Mouse (Mus musculus) cerebellum, adult (tissue): ENCODE data around the gene Bbs9.

Experiments
- ATAC-seq: cut with Nextera tagmentation; 2 replicates; pipeline ENCODE4 v1.9.2; 2017; ENCODE audit warnings: mild to moderate bottlenecking, moderate library complexity, mixed read lengths; ENCODE audit not compliant: insufficient number of reproducible peaks, low FRiP score, low TSS enrichment

Gene Bbs9

DNA sequence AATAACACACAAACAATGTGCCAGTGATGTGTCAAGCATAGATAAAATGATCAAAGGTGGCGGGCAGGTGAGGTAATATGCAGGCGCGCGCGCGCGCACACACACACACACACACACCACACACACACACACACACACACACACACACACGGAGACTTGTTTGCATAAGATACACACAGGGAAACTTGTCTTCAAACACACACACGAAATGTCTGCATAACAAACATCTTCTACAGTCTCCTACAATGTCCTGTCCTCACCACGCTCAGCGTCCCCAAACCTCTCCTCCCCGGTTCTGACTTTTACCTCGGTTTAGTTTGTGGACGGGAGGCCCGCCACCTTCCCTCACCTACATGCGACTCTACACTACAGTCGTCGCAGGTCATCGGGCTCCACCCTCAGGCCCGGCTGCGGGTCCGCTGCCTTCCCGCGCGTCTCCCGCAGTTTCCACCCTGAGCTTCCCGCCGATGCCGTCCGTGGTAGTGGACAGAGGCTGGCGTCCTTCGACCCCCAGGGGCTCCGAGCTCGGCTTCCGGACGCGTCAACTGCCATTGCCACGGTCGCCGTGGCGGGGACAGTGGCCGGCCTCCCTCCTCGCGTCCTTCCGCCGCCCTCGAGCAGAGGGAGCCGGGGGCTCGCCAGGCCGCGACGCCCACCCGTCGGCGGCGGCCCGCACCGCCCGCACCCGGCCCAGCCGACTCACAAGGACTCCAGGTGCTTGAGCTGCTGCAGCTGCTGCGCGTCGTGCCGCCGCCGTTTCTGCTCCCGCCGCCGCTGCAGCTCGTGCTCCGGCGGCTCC is 7.9 kb upstream of the Bbs9 start:
- peak; percentile 54 for ATAC-seq

DNA sequence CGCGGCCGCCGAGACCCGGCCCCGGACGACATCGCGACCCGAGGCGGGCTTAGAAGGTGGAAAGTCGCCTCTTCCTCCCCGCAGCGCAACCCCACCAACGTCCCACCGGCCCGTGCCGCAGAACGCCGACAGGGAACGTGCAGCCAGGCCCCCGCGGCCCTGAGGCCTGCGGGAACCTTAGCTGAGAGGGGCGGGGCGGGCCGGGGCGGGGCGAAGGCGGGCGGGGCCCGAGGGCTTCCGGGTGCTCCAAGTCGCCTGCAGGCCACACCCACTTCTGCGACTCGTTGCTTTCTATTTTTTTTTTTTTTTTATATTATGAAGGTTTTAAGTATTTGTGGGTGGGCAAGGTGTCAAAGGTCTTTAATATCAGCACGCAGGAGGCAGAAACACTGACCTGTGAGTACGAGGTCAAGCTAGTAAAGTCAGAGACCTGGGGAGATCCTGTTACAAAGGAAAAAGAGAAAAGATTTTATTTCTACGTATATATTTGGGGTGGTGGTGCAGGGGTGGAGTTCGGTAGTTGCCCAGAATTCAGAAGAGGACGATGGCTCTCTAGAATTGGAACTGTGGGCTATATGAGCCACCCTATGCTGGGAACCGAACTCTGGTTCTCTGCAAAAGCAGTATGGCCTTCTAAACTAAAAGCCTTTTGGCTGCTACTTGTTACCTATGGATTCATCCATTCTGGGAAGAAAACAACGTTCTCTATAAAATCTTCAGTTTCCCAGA is 7.2 kb upstream of the Bbs9 start:
- ATAC-seq = peak; percentile 69

DNA sequence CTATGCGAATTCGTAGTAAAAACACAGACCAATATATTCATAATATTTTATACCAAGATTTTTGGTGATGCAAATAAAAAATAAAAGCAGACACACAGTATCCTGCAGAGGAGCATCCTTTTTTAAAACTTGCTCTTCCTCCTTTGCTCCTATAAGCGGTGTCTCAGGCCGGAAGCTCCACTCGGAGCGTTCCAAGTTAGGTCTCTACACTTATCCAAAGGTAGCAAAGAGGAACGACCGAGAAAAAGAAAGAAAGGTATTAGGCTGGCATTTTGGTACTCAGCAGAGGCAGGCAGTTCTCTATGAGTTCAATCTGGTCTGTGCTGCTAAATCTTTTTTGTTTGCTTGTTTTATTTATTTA is 6.6 kb upstream of the Bbs9 start:
- no peak for ATAC-seq

DNA sequence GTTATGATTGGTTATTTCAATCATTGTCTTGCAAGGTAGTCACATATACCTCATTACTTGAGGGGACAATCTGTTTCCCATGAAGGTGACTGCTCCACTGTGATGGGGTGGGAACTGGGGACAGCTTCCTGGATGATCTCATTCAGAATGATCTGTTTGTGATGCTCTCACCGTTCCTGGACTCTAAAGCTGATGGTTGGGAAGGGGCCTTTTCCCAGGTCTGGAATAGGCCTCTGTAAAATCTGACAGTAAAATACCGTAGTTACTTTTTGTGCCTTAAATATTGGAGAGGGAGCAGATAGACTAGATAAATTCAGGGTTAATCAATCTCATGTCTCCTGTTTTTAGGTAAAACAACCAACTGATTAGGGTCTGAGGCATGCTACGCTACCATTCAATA is 5.9 kb upstream of the Bbs9 start, which contains the start of gene Rp9:
Gene Rp9 (minus strand): TSS at position 101 of the 400 bp plus-strand sequence.
- ATAC-seq = no peak

DNA sequence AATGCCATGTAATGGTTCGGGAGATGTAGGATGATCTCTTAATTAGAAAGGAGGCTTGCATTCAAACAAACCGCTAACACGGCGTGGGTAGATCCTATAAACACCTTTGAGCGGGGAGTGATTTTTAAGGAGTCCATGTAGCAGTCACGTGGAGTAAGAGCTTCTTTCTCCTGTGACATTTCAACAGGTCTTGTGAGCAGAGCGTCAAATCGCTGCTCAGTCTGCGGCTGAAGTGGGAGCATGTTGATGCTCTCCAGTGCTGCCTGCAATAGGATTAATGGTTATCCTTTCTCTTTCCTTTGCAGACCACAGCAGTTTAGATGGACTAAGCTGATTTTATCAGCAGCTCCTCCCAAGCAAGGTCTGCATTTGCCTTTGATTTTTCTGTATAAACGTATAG is 750 bp downstream of the Bbs9 start:
- ATAC-seq = no peak

DNA sequence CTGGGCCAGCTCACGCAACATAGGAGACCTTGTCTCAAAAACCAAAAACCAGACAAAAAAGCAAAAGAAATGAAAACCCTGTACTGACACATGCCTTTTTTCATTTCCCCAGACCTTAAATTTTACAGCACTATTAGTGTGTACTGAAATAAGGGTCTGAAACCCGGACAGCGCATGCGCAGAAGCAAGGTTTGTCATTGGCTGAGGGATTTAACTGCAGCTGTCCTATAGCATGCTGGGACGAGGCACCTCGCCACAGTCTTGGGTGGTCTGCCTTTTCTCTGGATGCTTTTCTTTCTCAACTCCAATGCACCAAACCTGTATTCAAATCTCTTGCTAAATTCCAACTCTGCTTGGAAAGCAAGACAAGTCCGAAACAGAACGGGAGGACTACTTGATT is 3.4 kb downstream of the Bbs9 start:
- ATAC-seq = no peak

DNA sequence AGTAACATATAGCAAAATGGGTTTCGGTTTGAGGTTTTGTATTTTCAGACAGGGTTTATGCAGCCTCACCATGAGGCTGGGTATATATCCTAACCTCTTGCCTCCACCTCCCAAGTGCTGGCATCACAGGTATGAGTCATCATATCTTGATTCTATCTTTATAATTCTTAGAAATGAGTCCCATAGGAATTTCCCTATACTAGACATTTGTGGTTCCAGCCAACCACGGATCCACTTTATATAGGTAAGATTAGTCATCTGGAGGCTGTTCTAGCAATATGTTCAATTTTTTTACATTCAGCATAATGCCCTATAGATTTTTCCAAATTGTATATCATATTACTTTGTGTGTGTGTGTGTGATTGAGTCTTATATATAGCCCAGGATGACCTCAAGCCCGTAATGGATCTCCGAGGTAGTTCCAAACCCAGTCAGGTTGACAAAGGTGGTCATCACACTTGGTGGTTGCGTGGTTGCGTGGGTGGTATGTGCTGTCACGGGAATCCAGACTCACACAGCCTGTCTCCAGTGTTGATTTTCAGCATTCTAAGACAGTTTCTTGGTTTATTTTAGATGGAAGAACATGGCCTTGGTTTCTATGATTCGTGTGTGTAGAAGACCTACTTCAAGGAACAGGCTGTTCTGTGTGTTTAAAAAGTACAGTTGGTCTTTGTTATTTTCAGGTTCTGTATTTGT is 8.5 kb downstream of the Bbs9 start:
- ATAC-seq = no peak

DNA sequence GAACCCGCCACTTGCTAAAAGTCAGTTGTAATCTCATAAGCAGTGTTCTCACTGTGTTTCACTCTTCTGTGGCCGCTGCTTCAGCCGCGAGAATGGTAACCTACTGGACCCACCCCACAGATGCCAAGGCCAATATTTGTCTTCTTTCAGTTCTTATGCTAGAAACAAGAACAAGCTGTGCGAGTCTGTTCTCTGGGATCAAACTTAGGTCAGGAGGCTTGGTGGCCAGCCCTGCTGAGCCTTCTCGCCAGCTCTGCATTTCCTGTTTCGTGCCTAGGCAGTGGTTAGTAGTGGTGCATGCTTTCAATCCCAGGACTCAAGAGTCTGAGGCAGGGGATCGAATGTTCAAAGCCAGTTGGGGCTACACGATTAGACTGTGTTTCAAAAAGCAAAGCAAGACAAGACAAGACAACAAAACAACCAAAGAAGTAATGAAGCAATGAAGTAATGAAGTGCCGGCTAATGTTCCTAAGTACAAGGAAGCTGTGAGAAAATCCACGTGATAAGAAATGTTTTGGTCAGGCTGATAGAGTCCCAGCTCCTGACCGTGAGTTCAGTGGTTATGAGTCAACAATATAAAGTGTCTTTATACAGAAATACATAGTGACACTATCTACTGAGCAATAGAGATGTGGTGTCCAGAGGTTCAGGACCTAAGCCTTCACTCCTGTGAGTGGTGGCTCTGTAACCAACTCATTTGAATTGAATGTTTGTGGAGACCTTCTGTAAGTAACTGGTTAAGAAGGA is 9.2 kb downstream of the Bbs9 start:
- ATAC-seq = no peak

DNA sequence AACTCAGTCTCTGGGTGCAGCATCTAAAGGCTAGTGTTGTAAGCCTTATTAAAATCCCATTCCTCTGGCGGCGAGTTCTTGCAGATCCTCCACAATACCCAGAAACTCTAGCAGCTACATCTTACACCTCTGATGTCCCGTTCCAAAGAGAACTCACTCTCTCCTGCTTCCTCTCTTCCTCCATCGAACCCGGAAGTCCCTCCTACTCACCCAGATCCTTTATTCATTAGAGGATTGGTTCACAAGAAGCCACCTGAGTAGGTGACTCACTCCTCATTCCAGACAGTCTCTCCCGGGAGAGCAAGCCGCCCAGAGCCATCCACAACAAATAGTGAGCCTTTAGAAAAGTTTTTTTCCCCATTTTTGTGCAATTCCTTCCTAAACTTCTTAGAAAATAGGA is 10.7 kb downstream of the Bbs9 start:
- no peak for ATAC-seq

DNA sequence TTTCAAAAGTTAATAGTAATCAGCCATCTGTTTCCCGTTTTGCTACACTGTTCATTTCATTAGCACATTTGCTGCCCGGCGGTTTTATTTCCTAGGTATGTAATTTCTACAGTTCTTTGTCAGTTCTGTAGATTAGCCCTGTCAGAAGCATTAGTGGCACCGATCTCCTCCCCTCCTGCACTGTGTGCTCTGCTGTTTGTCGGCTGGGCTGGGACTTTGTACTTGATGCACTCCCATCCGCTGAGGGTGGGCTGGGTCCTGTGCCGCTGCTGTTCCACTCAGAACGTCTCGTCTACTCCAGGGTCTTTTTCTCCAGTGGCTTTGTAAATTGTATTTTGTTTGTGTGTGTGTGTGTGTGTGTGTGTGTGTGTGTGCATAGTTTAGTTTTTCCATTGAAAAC is 13.4 kb downstream of the Bbs9 start:
- no peak for ATAC-seq

DNA sequence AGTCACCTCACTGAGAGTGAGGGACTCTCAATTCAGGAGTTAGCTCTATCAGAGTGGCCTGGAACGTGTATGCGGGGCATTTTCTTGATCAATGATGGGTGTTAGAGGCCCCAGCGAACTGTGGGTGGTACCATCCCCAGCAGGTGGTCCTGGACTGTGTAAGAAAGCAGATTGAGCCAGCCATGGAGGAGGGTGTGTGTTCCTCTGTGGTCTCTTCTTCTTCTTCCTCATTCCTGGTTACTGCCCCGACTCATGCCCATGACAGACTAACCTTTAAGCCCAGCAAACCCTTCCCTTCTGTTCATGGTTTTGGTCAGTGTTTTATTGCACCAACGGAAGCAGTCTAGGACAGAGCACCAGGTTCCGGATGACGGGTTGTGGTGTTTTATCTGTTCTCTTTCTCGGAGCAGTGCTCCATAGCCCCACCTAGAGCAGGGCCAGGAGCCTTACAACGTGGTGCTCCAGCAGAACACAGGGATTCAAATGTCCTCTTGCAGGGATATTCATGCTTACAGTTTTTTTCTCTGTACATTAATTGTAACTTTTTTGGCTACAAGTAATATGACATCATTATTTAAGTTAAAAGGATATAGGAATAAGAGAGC is 18.8 kb downstream of the Bbs9 start:
- no peak for ATAC-seq

DNA sequence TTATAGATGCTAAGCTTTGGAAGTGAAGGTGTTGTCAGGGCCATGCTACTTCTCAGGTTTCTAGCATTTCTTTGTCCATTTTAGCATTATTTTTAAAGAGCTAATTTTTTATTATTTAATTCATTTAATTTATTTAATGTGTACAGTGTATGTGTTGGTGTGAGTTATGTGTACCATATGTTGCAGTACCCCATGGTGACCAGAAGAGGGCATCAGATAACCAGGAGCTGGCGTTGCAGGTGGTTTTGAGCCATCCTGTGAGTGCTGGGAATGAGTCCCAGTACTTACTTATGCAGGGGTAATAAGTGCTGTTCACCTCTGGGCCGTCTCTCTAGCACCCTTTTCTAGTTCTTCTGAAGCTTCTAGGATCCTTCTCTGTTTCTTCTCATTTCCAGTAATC is 19.6 kb downstream of the Bbs9 start:
- no peak for ATAC-seq

DNA sequence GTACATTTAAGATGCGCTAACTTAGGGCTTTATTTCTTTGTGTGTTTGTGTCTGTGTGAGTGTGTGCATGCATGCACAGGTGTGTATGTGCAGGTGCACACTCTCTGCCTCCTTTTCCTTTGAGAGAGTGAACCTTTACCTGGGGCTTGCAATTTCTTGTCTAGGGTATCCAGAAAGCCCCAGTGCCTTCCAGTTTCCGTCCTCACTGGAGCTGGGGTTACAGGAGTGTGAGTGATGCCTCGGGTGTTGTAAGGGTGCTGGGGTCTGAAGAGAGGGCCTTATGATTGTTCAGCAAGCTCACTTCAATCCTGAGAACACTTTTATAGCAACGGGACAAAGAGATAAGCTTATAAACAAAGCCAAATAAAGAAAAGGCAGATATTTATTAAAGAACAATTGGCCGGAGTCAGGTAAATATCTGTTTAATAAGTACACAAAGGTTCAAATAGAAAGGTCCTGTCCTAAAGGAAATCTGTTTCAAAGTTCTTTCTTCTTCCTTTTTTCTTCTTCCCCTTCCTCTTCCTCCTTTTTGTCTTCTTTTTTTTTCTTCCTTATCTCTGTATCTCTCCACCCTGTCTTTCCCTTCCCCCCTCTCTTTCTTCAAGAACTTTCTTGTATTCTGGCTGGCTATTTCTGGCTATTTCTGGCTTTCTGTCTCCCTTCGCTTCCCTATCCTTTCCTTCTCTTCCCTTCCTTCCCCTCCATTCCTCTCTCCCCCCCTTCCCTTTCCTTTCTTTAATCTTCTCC is 21.7 kb downstream of the Bbs9 start:
- ATAC-seq = no peak

DNA sequence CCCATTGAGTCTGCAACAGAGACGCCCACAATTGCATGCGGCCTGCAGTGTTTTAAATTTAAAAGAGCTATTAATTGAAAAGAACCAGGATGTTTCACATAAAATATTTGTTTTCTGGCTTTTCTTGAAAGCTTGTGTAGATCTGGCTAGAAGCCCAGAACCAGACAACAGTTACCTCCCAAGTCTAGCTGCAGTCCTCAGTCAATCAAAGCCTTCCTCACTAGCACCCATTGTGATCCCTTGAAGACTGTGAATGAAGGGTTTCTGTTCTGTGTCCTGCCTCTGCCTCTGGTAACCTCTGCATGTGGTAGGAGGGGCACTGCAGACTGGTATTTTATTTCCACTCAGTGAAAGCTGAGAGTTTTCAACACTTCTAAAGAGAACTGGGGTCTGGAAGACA is 27.5 kb downstream of the Bbs9 start:
- ATAC-seq = no peak

DNA sequence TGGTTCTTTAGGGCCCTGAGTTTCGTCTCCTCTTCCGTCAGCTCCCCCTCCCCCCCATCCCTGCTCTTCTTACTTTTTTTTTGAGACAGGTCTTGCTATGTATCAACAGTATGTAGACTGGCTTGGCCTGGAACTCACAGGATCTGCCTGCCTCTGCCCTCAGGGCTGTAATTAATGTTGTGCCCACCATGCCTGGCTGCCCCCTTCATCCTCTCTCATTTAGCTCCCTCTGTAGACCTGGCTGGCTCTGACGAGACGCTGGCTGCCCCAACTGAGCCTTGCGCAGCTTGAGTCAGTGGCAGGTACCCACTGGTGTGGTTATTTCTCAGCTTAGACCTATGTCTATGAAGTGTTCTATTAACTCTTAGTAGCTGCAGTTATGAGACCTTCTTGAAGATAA is 28.1 kb downstream of the Bbs9 start:
- no peak for ATAC-seq

DNA sequence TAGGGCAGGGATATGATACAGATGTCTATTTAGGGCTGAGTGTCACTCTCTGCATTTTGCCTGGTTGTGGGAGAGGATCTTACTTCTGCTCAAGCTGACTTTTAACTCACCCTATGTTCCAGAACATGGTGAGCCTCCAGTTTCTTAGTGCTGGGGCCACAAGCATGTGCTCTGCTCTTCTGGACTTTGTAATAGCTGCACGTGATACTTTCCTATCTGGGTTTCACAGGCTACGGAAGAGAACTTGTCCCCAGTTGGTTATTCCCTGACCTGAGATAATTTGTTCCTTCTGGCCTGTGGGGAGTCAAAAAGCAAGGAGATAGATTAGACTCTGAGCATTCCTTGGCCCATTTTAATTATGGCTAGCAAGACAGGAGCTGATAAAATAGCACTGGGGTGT is 30.1 kb downstream of the Bbs9 start:
- no peak for ATAC-seq

DNA sequence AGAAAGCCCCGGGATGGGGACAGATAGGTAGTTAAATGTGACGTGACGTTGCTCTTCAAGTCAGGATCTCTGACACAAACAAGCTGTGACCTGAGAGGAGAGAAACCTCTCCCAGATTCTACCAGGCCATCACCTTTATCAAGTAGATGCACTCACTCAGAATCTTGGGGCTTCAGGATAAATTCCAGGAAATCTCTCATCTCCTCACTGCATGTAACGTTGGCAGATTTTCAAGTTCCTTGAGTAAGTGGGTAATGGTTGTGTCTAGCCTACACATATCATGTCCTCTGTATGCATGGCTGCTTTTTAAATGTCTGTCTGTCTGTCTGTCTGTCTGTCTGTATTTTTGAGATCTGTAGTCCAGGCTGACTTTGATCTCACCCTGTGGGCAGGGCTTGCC is 39.6 kb downstream of the Bbs9 start:
- ATAC-seq = no peak

DNA sequence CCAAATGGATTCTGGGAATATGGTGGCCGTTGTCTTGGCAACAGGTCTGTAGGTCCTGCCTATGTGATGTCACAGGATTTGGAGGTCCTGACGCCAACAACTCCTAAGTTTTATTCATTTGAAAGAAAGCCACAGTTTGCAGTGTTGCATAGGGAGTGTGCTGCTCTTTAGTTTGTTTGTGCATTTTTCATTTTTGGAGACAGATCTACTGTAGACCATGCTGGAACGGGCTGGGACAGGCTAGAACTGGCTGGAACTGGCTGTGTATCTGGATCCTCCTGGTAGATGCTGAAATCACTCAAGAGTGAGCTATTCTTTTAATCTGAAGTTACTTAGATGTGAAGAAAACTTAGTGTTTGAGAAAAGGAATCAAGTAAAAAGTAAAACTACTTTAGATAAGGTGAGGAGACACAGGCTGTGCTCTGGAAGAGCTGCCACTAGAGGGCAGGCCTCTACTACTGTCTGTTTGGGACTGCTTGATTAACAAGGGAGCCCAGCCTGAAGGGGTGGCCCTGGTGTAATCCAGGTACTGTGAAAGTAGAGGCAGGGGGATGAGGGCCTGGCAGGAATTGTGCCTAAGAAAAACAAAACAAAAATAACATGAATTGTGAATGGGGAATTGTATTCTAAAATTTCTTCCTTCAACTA is 43.0 kb downstream of the Bbs9 start:
- no peak for ATAC-seq

DNA sequence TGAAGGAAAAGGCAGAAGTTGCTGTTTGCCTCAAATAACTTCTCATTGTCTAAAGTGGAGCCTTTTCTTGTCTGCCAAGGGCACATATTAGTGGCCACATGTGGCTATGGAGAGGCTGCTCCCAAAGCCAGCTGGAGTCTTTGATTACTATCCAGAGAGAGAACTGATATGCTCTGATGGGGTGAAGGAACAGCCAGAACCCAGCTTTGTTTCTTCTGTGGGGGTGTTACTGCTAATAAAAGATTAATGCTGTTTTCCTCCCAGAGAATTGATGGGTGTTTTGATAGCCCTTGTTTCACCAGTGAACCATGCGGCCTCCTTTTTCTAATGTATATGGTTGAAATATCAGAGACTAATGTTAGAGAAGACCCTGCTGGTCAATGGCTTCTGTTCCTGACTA is 47.9 kb downstream of the Bbs9 start:
- no peak for ATAC-seq
